Mouse (Mus musculus): ENCODE results near the gene Ptprd. TPM values are rescaled to one million over a fixed set of nuclear protein-coding genes. Genes with fewer than 3 reads are reported as not detected.

Gene Ptprd
- polyA plus RNA-seq, 1 experiment from 2014 or later = 96.7 TPM

GRCm38 (mm10) chr4:76237827-76238226 is 1973.9 kb downstream of the Ptprd start:
- no peak for ATAC-seq (ENCODE audit: low FRiP score)
- Histone ChIP-seq H3K27ac (peak overlapping the region; percentile 77), H3K9ac (no peak overlapping the region), H3K36me3 (no peaks in the 10 kb centered on the region), H3K4me2 (no peak overlapping the region), H3K9me3 (no peaks in the 10 kb centered on the region), H3K27me3 (no peaks in the 10 kb centered on the region), H3K4me3 (no peak overlapping the region), H3K4me1 (replicated peaks) (peaks cover 36% of the 10 kb centered on the region)
- WGBS = 64% methylated on average over 1 of the region's 1 CpGs

- Histone ChIP-seq H3K9ac (no peak overlapping the region), H3K9me3 (no peaks in the 10 kb centered on the region), H3K4me1 (replicated peaks) (peaks cover 5% of the 10 kb centered on the region; the same call in 1 of the 2 replicates), H3K27me3 (no peaks in the 10 kb centered on the region), H3K4me2 (no peak overlapping the region), H3K27ac (no peak overlapping the region), H3K36me3 (no peaks in the 10 kb centered on the region), H3K4me3 (no peak overlapping the region)
- 47% methylated on average over 3 of the region's 3 CpGs for WGBS
- no peak for ATAC-seq (ENCODE audit: low FRiP score)
Measured at GRCm38 (mm10) chr4:76223720-76224119, 1988.0 kb downstream of the Ptprd start.

DNA sequence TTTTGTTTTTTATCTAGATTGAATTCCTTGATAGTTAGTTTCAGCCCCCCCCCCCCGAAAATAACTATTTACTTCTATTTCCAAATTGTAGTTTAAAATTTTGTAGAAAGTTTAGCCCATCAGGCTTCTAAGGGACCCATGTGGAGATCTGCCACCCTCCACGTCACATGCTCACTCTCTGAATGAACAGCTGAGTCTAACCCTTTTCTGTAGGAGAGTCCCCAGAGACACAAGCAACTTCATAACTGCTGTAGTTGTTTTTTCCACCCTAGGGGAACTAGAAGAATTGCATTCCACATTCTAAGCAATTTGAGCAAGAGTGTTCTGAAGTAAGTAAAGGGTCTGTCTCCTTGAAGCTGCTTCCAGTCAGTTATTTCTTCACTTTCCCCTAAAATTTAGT is 1989.2 kb downstream of the Ptprd start:
- no peaks in the 10 kb centered on the region for H3K36me3 ChIP-seq
- H3K4me1 ChIP-seq (replicated peaks) = peaks cover 5% of the 10 kb centered on the region; the same call in 1 of the 2 replicates
- no peak overlapping the region for H3K27ac ChIP-seq
- no peaks in the 10 kb centered on the region for H3K9me3 ChIP-seq
- H3K9ac ChIP-seq = no peak overlapping the region
- 56% methylated on average over 2 of the region's 2 CpGs for WGBS
- no peak overlapping the region for H3K4me3 ChIP-seq
- H3K4me2 ChIP-seq = no peak overlapping the region
- no peaks in the 10 kb centered on the region for H3K27me3 ChIP-seq
- no peak for ATAC-seq (ENCODE audit: low FRiP score)

- ATAC-seq (ENCODE audit: low FRiP score) = no peak
Measured at GRCm38 (mm10) chr4:76218065-76218464, 1993.7 kb downstream of the Ptprd start.

DNA sequence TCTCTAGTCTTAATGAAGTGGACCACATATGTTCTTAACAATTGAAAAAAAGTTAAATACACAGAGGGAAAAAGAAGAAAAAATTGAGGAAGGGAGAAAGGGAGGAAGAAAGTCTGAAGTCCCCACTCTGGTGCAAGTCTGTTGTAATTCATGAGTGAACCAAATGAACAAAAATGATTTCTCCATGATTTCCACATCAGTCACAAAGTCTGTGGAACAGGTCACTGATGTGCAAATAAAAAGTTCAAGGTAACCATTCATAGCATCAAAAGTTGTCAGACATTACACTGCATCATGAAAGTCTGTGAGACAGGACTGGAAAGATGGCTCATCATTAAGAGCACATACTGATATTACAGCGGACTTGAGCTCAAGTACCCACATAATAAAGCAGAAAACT is 1996.6 kb downstream of the Ptprd start:
- Histone ChIP-seq H3K27me3 (no peaks in the 10 kb centered on the region), H3K4me3 (no peak overlapping the region), H3K36me3 (no peaks in the 10 kb centered on the region), H3K9me3 (no peaks in the 10 kb centered on the region), H3K9ac (no peak overlapping the region), H3K4me2 (no peak overlapping the region), H3K27ac (no peak overlapping the region), H3K4me1 (replicated peaks) (no peaks in the 10 kb centered on the region)
- no peak for ATAC-seq (ENCODE audit: low FRiP score)
- WGBS = 90% methylated on average over 1 of the region's 1 CpGs

More at GRCm38 (mm10) chr4:76218065-76218464, 1993.7 kb downstream of the Ptprd start:
- Histone ChIP-seq H3K27me3 (no peaks in the 10 kb centered on the region), H3K4me1 (replicated peaks) (no peaks in the 10 kb centered on the region), H3K4me2 (no peak overlapping the region), H3K4me3 (no peak overlapping the region), H3K9me3 (no peaks in the 10 kb centered on the region), H3K9ac (no peak overlapping the region), H3K27ac (no peak overlapping the region), H3K36me3 (no peaks in the 10 kb centered on the region)
- 77% methylated on average over 1 of the region's 1 CpGs for WGBS

DNA sequence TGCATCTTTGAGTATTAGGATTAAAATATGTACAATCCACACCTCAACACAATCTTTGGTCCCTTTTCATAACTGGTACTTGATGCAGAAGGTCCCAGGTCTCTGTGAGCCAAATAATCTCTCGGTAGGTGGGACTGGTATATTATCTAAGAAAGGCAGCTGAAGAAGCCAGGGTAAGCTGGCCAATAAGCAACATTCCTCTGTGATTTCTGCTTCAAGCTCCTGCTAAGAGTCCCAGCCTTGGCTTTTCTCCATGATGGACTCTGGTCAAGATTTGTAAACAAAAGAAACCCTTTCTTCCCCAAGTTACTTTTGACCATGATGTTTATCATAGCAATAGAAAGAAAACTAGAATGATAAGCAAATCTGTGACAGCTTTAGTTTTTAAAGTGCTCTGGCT is 2012.4 kb downstream of the Ptprd start:
- 80% methylated on average over 1 of the region's 1 CpGs for WGBS
- Histone ChIP-seq H3K4me2 (no peak overlapping the region), H3K9ac (no peak overlapping the region), H3K9me3 (no peaks in the 10 kb centered on the region), H3K36me3 (no peaks in the 10 kb centered on the region), H3K27me3 (no peaks in the 10 kb centered on the region), H3K27ac (no peak overlapping the region), H3K4me3 (no peak overlapping the region), H3K4me1 (replicated peaks) (peaks cover 2% of the 10 kb centered on the region; the same call in 1 of the 2 replicates)
- no peak for ATAC-seq (ENCODE audit: low FRiP score)

GRCm38 (mm10) chr4:76194762-76195161 is 2017.0 kb downstream of the Ptprd start:
- H3K9me3 ChIP-seq = no peaks in the 10 kb centered on the region
- no peak overlapping the region for H3K4me3 ChIP-seq
- H3K4me2 ChIP-seq = no peak overlapping the region
- H3K4me1 ChIP-seq (replicated peaks) = peaks cover 2% of the 10 kb centered on the region; the same call in 1 of the 2 replicates
- H3K9ac ChIP-seq = no peak overlapping the region
- H3K27me3 ChIP-seq = no peaks in the 10 kb centered on the region
- ATAC-seq (ENCODE audit: low FRiP score) = no peak
- no peak overlapping the region for H3K27ac ChIP-seq
- 93% methylated on average over 3 of the region's 3 CpGs for WGBS
- no peaks in the 10 kb centered on the region for H3K36me3 ChIP-seq

DNA sequence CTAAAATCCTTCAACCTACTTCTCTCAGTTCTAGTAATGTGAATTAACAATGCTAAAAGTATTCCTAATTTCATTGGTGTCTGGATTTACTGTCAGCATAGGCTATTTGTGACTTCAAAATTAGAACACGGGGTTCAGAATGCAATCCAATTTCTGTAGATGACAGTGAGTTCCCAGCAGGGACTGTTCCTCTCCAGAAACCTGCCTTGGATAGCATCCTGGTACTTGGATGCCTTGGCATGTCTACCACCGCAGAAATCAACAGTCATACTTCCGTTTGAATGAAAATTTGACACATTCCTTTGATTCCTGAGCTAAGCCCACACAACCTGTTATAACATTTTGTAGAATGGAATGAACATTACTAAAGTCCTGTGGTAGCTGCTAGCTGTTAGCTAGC is 2018.3 kb downstream of the Ptprd start:
- Histone ChIP-seq H3K9me3 (no peaks in the 10 kb centered on the region), H3K36me3 (no peaks in the 10 kb centered on the region), H3K4me1 (replicated peaks) (peaks cover 2% of the 10 kb centered on the region; the same call in 1 of the 2 replicates), H3K27ac (no peak overlapping the region), H3K9ac (no peak overlapping the region), H3K4me2 (no peak overlapping the region), H3K4me3 (no peak overlapping the region), H3K27me3 (no peaks in the 10 kb centered on the region)
- 86% methylated on average over 3 of the region's 3 CpGs for WGBS
- no peak for ATAC-seq (ENCODE audit: low FRiP score)

GRCm38 (mm10) chr4:76192031-76192430 is 2019.7 kb downstream of the Ptprd start:
- Histone ChIP-seq H3K27me3 (no peaks in the 10 kb centered on the region), H3K4me1 (replicated peaks) (peaks cover 2% of the 10 kb centered on the region; the same call in 1 of the 2 replicates), H3K4me3 (no peak overlapping the region), H3K4me2 (no peak overlapping the region), H3K9me3 (no peaks in the 10 kb centered on the region), H3K36me3 (no peaks in the 10 kb centered on the region), H3K27ac (no peak overlapping the region), H3K9ac (no peak overlapping the region)
- ATAC-seq (ENCODE audit: low FRiP score) = no peak
- 100% methylated on average over 1 of the region's 1 CpGs for WGBS

- no peak overlapping the region for H3K9ac ChIP-seq
- no peak for ATAC-seq (ENCODE audit: low FRiP score)
- 22% methylated on average over 1 of the region's 1 CpGs for WGBS
Measured at GRCm38 (mm10) chr4:76190788-76191187, 2021.0 kb downstream of the Ptprd start.

DNA sequence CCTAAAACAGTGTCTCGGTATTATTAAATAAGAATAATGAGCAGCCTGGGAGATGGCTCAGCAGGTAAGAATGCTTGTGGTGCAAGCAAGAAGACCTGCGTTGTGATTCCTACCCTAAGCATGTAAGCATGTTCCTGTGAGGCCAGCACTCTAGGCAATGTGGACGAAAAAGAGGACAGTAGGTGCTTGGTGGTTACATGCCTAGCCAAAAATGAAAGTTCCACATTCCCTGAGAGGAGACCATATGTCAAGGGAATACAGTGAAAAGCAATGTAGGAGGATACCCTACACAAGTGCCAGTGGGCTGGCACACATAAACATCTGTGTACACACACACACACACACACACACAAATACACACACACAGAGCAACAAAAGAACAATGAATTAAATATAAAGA is 2028.7 kb downstream of the Ptprd start:
- H3K9me3 ChIP-seq = no peaks in the 10 kb centered on the region
- H3K4me1 ChIP-seq (replicated peaks) = peaks cover 10% of the 10 kb centered on the region
- no peaks in the 10 kb centered on the region for H3K36me3 ChIP-seq
- no peak overlapping the region for H3K27ac ChIP-seq
- WGBS = 82% methylated on average over 3 of the region's 3 CpGs
- no peak overlapping the region for H3K9ac ChIP-seq
- no peak overlapping the region for H3K4me3 ChIP-seq
- no peak overlapping the region for H3K4me2 ChIP-seq
- no peaks in the 10 kb centered on the region for H3K27me3 ChIP-seq
- ATAC-seq (ENCODE audit: low FRiP score) = no peak

More at GRCm38 (mm10) chr4:76190788-76191187, 2021.0 kb downstream of the Ptprd start:
- peaks cover 1% of the 10 kb centered on the region; the same call in 1 of the 2 replicates for H3K4me1 ChIP-seq (replicated peaks)
- no peaks in the 10 kb centered on the region for H3K27me3 ChIP-seq
- H3K27ac ChIP-seq = no peak overlapping the region
- no peaks in the 10 kb centered on the region for H3K36me3 ChIP-seq
- H3K9me3 ChIP-seq = no peaks in the 10 kb centered on the region
- no peak overlapping the region for H3K4me3 ChIP-seq
- H3K4me2 ChIP-seq = no peak overlapping the region

- Histone ChIP-seq H3K27me3 (no peaks in the 10 kb centered on the region), H3K4me1 (replicated peaks) (peaks cover 10% of the 10 kb centered on the region), H3K9me3 (no peaks in the 10 kb centered on the region), H3K4me3 (no peak overlapping the region), H3K9ac (no peak overlapping the region), H3K36me3 (no peaks in the 10 kb centered on the region), H3K27ac (0 out of 2 replicates have a peak overlapping the region, but pooled peaks have one; percentile 8), H3K4me2 (no peak overlapping the region)
- peak; percentile 75 for ATAC-seq (ENCODE audit: low FRiP score)
- 31% methylated on average over 8 of the region's 8 CpGs for WGBS
Measured at GRCm38 (mm10) chr4:76179497-76179896, 2032.3 kb downstream of the Ptprd start.

DNA sequence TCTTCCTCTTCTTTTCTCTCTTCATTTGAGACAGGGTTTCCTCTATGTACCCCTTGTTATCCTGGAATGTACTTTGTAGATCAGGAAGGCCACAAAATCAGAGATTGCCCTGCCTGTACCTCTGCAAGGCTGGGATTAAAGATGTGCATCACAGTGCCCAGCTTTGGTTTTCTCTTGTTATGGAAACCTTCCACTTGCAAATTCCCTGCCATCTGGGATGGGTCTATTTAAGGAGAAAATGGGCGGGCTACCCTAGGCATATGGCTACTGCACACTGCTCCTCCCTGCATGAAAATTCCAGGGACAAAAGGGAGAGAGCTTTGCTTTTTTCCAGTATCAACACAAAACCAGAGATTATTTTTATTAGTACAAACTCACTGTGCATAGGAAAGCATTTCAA is 2036.7 kb downstream of the Ptprd start:
- ATAC-seq (ENCODE audit: low FRiP score) = no peak
- Histone ChIP-seq H3K27ac (no peak overlapping the region), H3K27me3 (no peaks in the 10 kb centered on the region), H3K9ac (no peak overlapping the region), H3K4me3 (no peak overlapping the region), H3K4me2 (no peak overlapping the region), H3K4me1 (replicated peaks) (peaks cover 9% of the 10 kb centered on the region), H3K36me3 (no peaks in the 10 kb centered on the region), H3K9me3 (no peaks in the 10 kb centered on the region)
- 88% methylated on average over 1 of the region's 1 CpGs for WGBS

All from hindbrain, embryonic 13.5 days (tissue).